In genomic region chr1:165194662-165195013, GRCm38 (mm10) we compare ENCODE assay signal across 8 mouse cellular contexts. TPM values are rescaled to one million over a fixed set of nuclear protein-coding genes. Genes with fewer than 3 reads are reported as not detected.
DNase-seq lines count a peak whose midpoint lies in the region; ATAC-seq lines count a peak whose summit lies in the region.

No protein-coding gene starts in this region.

- no peak; the same call in 1 of the 2 replicates for ATAC-seq in lung, embryonic 15.5 days (ENCODE audit: borderline replicate concordance, extremely low read depth, low FRiP score, low TSS enrichment)
- ATAC-seq in erythroblast, adult 5-6 weeks (replicated peaks; ENCODE audit: low FRiP score, poor library complexity, severe bottlenecking) = 0 out of 2 replicates have a peak, but pooled peaks have one; percentile 5
- 0 out of 2 replicates have a peak, but pooled peaks have one; percentile 5 for ATAC-seq in neural tube, embryonic 15.5 days (ENCODE audit: low FRiP score)

- no peak for DNase-seq in lung, postnatal 25 days (ENCODE audit: low spot score)
- DNase-seq in limb, embryonic 10.5 days (ENCODE audit: low spot score) = no peak
- no peak for DNase-seq in left cerebral cortex, postnatal 10 days (ENCODE audit: extremely low spot score in 1 of 2, low spot score in 2 of 2)
- no peak for DNase-seq in adrenal gland, adult (ENCODE audit: inconsistent age in 2 of 2, low spot score in 1 of 2)
- no peak for DNase-seq in right cerebral cortex, postnatal 14 days

- intact Hi-C loops in left cerebral cortex, postnatal 10 days (cut with DNase I) = no loop called here

- H3K9me3 ChIP-seq in lung, embryonic 15.5 days = no peaks in the 10 kb centered on the region
- no peaks in the 10 kb centered on the region for H3K9me3 ChIP-seq in limb, embryonic 10.5 days (replicated peaks)
- no peaks in the 10 kb centered on the region for H3K9me3 ChIP-seq in neural tube, embryonic 15.5 days (replicated peaks)

- H3K27ac ChIP-seq in lung, embryonic 15.5 days = peak overlapping the region; percentile 91
- peak overlapping the region; percentile 79 for H3K27ac ChIP-seq in limb, embryonic 10.5 days
- no peak overlapping the region for H3K27ac ChIP-seq in neural tube, embryonic 15.5 days (replicated peaks)

- H3K4me1 ChIP-seq in lung, embryonic 15.5 days = peaks cover 16% of the 10 kb centered on the region; the same call in 1 of the 2 replicates
- peaks cover 15% of the 10 kb centered on the region for H3K4me1 ChIP-seq in limb, embryonic 10.5 days
- H3K4me1 ChIP-seq in neural tube, embryonic 15.5 days = peaks cover 15% of the 10 kb centered on the region

- H3K4me2 ChIP-seq in lung, embryonic 15.5 days = peak overlapping the region; percentile 85
- peak overlapping the region; percentile 98 for H3K4me2 ChIP-seq in neural tube, embryonic 15.5 days

- no peaks in the 10 kb centered on the region for H3K36me3 ChIP-seq in lung, embryonic 15.5 days
- no peaks in the 10 kb centered on the region for H3K36me3 ChIP-seq in limb, embryonic 10.5 days
- H3K36me3 ChIP-seq in neural tube, embryonic 15.5 days = no peaks in the 10 kb centered on the region

- peak overlapping the region; percentile 63 for H3K4me3 ChIP-seq in lung, embryonic 15.5 days
- peak overlapping the region; percentile 66 for H3K4me3 ChIP-seq in limb, embryonic 10.5 days
- H3K4me3 ChIP-seq in neural tube, embryonic 15.5 days (replicated peaks) = peak overlapping the region; percentile 75

- WGBS in lung, embryonic 15.5 days = 8% methylated on average over 5 of the region's 5 CpGs
- WGBS in limb, embryonic 10.5 days = 11% methylated on average over 5 of the region's 5 CpGs
- WGBS in neural tube, embryonic 15.5 days = 13% methylated on average over 5 of the region's 5 CpGs

- no peaks in the 10 kb centered on the region for H3K27me3 ChIP-seq in lung, embryonic 15.5 days
- H3K27me3 ChIP-seq in limb, embryonic 10.5 days (ENCODE audit: low read depth, poor library complexity, severe bottlenecking) = no peaks in the 10 kb centered on the region
- H3K27me3 ChIP-seq in neural tube, embryonic 15.5 days (replicated peaks) = 0 out of 2 replicates have a peak, but pooled peaks cover 5% of the 10 kb centered on the region

- H3K9ac ChIP-seq in lung, embryonic 15.5 days = peak overlapping the region; percentile 69
- peak overlapping the region; percentile 56 for H3K9ac ChIP-seq in neural tube, embryonic 15.5 days (replicated peaks)

RNA-seq across cellular contexts. Expression of gene Sft2d2, which starts 0.4 kb away (rescaled TPM):
- 17.2 and 19.2 TPM in 2 replicates for polyA plus RNA-seq in lung, embryonic 15.5 days (2015; fragmentation: Nextera tagmentation; extraction: Ambion mirVana)
- 7.9 and 11.5 TPM in 2 replicates for total RNA-seq in erythroblast, adult 5-6 weeks (2015; ENCODE audit: low replicate concordance)
- 7.1 and 10.3 TPM in 2 replicates for total RNA-seq in erythroblast, adult 5-6 weeks (2017; ENCODE audit: low replicate concordance)
- 9.4 and 13.1 TPM in 2 replicates for polyA plus RNA-seq in limb, embryonic 10.5 days (2016; fragmentation: Nextera tagmentation; extraction: Ambion mirVana)
- polyA plus RNA-seq in neural tube, embryonic 15.5 days (2015; fragmentation: Nextera tagmentation; extraction: Ambion mirVana) = 4.4 and 7.9 TPM in 2 replicates
- total RNA-seq in left cerebral cortex, postnatal 10 days (2021) = 1 to 10 TPM; 6.8 to 6.9 TPM

RNA-seq across cellular contexts. Expression of gene Tbx19, which starts 34.1 kb away (rescaled TPM):
- 0.05 TPM in 1 of 2 replicates, not detected in the other for polyA plus RNA-seq in lung, embryonic 15.5 days (2015; fragmentation: Nextera tagmentation; extraction: Ambion mirVana)
- not detected in 2 replicates for total RNA-seq in erythroblast, adult 5-6 weeks (2015; ENCODE audit: low replicate concordance)
- total RNA-seq in erythroblast, adult 5-6 weeks (2017; ENCODE audit: low replicate concordance) = not detected in 2 replicates
- not detected in 2 replicates for polyA plus RNA-seq in limb, embryonic 10.5 days (2016; fragmentation: Nextera tagmentation; extraction: Ambion mirVana)
- polyA plus RNA-seq in neural tube, embryonic 15.5 days (2015; fragmentation: Nextera tagmentation; extraction: Ambion mirVana) = 0.36 TPM in 1 of 2 replicates, not detected in the other
- total RNA-seq in left cerebral cortex, postnatal 10 days (2021) = not detected

RNA-seq across cellular contexts. Expression of gene Tiprl, which starts 42.2 kb away (rescaled TPM):
- polyA plus RNA-seq in lung, embryonic 15.5 days (2015; fragmentation: Nextera tagmentation; extraction: Ambion mirVana) = 102 and 104 TPM in 2 replicates
- total RNA-seq in erythroblast, adult 5-6 weeks (2015; ENCODE audit: low replicate concordance) = 3.1 and 10.4 TPM in 2 replicates
- total RNA-seq in erythroblast, adult 5-6 weeks (2017; ENCODE audit: low replicate concordance) = 7.0 and 29.6 TPM in 2 replicates
- 81.4 and 91.7 TPM in 2 replicates for polyA plus RNA-seq in limb, embryonic 10.5 days (2016; fragmentation: Nextera tagmentation; extraction: Ambion mirVana)
- polyA plus RNA-seq in neural tube, embryonic 15.5 days (2015; fragmentation: Nextera tagmentation; extraction: Ambion mirVana) = 126 and 138 TPM in 2 replicates
- 10 to 100 TPM; 72.8 to 75.8 TPM for total RNA-seq in left cerebral cortex, postnatal 10 days (2021)
